Mouse (Mus musculus) lung, adult 2 months (tissue): ENCODE results near the gene Taar4.

Experiments used
- CTCF ChIP-seq: fragments of 200-500 bp; IDR thresholded peaks from 2 replicates; pipeline ENCODE4 v1.5.1; 2011; ENCODE audit warnings: mild to moderate bottlenecking, low read length, control low read depth; ENCODE audit not compliant: insufficient read depth
- POLR2A ChIP-seq: fragments of 200-500 bp; IDR thresholded peaks from 2 replicates; pipeline ENCODE4 v1.6.1; 2011; ENCODE audit warnings: low read depth, mild to moderate bottlenecking, control low read depth, low read length, borderline replicate concordance; ENCODE audit errors: extremely low read depth

GRCm38 (mm10) chr10:23986419-23986818 is 26.1 kb downstream of the Taar4 start:
- TF ChIP-seq CTCF (no peak), POLR2A (no peak)
